Mouse (Mus musculus): ENCODE measurements around the gene Col27a1. TPM values are rescaled to one million over a fixed set of nuclear protein-coding genes. Genes with fewer than 3 reads are reported as not detected.

Col27a1 gene
- total RNA-seq, 2 experiments from 2014 or later: 0.46 to 0.47 TPM

- DNase-seq (ENCODE audit: low spot score): no peak
Observed at GRCm38 (mm10) chr4:63225373-63225772, 11.6 kb downstream of the Col27a1 start.

- no peak for DNase-seq (ENCODE audit: low spot score)
Observed at GRCm38 (mm10) chr4:63226164-63226882, 12.5 kb downstream of the Col27a1 start.

- no peak for DNase-seq (ENCODE audit: low spot score)
Observed at GRCm38 (mm10) chr4:63226883-63227235, 13.1 kb downstream of the Col27a1 start.

- DNase-seq (ENCODE audit: low spot score): no peak
Observed at GRCm38 (mm10) chr4:63228943-63229342, 15.1 kb downstream of the Col27a1 start.

DNA sequence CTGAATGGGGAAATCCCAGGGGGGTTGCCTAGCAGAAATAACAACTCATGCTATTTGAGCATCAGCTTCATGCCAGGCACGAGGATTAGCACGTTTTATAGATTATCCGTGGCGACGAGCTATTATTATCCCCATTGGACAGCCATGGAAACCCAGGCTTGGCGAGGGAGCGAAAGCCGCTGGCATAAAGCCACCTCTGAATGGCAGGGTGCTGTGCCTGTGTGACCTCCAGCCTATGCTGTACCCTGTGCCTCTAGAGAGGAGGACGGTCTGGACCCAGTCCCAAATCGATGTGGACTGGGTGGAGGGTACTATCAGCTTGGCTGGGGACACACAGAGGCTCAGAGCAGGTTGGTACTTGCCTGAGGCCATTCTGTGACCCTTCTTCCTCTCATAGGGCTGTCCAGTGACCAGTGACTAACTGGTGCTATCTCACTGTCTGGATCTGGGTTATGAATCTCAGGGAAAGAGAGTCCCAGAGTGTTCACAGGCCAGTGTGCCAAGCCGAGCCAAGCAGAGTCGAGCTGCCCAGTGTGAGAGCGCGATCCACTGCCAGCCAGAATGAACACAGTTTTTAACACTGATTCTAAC is 16.3 kb downstream of the Col27a1 start:
- no peak for DNase-seq (ENCODE audit: low spot score)

- DNase-seq (ENCODE audit: low spot score): peak; percentile 25
Observed at GRCm38 (mm10) chr4:63231121-63231520, 17.3 kb downstream of the Col27a1 start.

DNA sequence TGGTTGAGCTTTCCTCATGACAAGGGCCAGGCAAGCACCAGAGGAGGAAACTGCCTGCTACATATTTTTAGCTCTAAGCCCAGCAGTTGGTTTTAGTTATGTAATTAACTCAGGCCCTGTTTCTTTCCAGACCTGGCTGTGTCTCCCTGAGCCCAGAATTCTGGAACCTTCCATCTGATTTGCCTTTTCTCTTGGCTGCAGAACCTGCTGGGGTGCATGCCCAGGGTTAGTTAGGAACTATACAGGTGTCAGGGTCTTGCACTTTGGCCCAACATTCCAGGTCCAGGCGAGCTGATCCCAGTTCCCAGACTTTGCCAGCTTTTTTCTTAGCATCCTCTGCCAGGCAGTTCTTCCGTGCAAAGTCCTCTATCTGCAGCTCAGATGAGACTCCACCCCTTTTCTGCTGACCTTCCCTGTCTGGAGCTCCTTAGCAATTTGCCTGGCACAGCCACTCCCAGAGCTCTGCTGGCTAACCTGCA is 18.8 kb downstream of the Col27a1 start:
- no peak for DNase-seq (ENCODE audit: low spot score)

DNA sequence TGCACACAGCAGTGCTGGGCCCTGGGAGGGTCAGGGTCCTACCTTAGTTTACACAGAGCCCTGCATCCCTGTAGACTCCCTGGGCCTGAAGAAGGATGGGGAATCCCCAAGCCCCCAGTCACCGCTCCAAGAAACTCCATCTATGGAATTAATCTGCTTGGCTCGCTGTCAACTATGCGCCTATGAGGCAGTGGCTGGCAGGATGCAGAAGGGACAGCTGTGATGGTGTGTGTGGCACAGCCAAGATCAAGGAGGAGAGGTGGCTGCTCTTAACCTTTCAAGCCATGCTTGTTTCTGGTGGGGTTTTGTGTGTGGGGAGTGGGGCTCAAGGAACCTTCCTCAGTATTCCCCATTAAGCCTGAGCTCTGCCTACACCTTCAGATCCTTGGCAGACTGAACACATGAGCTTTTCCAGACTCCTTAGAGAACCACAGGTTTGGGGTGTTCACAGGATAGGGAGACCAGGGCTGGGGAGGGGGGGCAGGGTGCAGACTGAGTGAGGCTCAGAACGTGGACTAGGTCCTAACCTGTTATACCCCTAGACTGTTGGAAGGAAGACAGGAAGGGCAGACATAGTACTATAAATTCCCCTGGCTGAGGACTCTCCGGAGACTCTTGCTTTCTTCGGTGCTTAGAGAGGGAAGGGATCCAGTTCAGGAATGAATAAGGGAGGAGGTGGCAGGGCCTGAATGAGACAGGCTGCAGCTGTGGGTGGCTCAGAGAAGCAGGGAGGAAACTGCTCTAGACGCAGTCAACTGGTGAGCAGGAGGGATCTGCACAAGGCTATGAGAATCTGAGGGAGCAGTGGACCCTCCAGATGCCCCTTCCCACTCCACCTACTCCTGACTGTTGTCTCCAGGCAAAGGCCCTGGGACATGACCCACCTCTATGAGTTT is 20.0 kb downstream of the Col27a1 start:
- DNase-seq (ENCODE audit: low spot score): peak; percentile 43

DNA sequence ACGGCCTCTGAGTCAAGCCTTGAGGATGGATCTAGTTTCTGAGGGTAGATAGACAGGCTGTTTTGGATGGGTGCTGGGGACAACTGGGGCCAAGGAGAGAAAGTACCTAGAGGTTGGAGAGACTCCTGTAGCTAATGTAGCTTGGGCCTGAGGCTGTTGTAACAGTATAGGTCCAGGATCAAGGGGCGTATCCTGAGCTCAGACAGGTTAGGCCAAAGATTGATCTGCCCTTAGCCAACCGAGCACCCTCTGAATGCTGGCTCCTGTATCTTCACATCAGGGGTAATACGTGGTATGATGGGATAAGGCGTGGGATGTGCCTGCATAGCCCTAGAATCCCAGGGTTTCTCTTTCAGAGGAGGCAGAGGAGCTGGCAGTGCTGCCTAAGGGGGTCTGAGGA is 21.0 kb downstream of the Col27a1 start:
- DNase-seq (ENCODE audit: low spot score): no peak

DNA sequence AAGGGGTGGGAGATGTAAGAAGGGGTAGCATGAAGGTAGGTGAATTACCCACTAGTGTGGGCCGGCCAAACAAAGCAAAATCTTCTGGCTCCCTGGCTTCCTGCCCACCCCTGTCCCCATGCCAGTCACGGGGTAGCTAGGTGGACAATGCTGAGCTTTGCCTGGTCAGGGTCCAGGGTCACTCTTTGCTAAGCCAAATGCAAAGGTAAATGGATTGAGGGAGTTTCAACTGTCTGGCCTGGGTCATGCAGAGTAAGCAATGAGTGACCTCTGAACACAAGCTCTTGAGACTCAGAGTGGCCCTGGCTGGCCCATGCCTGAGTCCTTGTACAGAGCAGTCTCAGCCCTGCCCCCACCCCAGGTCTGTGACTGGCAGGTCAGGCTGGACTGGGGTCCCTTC is 22.4 kb downstream of the Col27a1 start:
- DNase-seq (ENCODE audit: low spot score): no peak

DNA sequence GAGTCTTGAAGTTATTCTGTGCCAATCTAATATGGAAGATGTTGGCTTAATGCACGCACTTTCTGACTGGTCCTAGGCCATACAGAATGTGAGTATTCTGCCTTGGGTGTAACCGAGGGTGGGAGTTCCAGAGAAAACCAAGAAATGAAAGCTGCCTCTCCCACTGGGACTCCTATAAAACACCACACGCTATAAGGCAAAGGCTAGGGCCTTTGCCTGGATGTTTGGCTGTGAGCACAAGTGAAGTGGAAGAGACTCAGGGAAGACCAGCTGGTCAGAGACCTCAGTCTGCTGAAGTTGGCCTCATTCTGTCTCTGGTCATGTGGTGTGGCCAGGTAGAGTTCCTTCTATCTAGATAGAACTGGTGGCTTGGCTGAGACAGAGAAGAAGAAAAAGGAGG is 23.4 kb downstream of the Col27a1 start:
- no peak for DNase-seq (ENCODE audit: low spot score)

- DNase-seq (ENCODE audit: low spot score): no peak
Observed at GRCm38 (mm10) chr4:63238141-63238540, 24.3 kb downstream of the Col27a1 start.

DNA sequence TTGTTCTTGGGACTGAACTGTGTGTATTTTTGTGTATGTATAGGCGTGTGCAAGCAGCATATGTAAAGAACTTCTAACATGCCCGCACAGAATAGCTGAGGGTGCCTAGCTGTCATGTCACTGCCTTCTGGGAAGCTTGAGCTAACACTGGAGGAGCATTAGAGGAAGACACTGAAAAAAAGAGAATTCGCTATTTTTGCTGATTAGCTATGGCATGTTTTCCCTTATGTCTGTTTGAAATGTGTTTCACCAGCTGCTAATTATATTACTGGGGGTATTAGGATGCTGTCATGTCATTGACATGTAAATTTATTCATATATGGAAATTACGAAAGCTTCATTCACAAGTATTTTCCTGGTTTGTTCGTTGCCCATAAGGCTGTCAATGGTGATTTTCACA is 24.9 kb downstream of the Col27a1 start:
- no peak for DNase-seq (ENCODE audit: low spot score)

DNA sequence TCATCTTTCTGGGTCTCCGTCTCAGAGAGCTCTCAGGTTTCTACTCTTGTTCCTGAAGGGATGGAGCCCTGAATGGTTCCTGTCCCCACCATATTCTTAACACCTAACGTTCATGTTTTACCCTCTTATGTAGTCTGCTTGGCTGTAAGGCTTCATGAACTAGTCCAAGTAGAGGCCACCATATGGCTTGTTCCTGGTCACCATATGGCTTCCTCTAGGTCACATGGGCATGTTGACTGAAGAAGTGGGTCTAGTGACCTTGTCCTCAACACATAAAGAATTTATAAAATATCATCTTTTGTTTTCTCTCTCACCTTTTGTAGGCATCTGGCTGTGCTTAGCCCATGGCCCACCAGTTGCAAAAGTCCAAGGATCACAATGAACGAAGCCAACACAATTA is 27.2 kb downstream of the Col27a1 start:
- DNase-seq (ENCODE audit: low spot score): no peak

- DNase-seq (ENCODE audit: low spot score): no peak
Observed at GRCm38 (mm10) chr4:63247991-63248390, 34.2 kb downstream of the Col27a1 start.

- DNase-seq (ENCODE audit: low spot score): no peak
Observed at GRCm38 (mm10) chr4:63248951-63249350, 35.1 kb downstream of the Col27a1 start.

- DNase-seq (ENCODE audit: low spot score): no peak
Observed at GRCm38 (mm10) chr4:63251760-63252159, 38.0 kb downstream of the Col27a1 start.

GRCm38 (mm10) chr4:63253716-63254115 is 39.9 kb downstream of the Col27a1 start:
- DNase-seq (ENCODE audit: low spot score): peak; percentile 52

DNA sequence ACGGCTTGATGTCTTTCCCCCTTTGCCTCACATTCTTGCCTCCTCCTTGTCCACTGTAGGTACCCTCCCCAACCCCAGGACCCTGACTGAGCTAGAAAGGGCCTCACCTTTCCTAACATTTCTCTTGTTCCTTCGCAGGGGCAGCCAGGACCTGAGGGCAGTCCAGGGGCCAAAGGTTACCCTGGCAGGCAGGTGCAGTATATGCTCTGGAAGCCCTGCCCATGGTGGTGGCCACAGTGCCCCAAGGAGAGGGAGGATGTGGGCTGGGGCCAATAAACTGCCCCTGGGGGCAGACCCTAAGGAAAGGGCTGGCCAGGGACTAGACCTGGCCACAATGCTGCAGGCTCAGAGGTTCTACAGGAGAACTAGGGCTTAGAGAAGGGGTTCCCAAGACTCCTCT is 40.3 kb downstream of the Col27a1 start:
- no peak for DNase-seq (ENCODE audit: low spot score)

GRCm38 (mm10) chr4:63256371-63256770 is 42.6 kb downstream of the Col27a1 start:
- no peak for DNase-seq (ENCODE audit: low spot score)

DNA sequence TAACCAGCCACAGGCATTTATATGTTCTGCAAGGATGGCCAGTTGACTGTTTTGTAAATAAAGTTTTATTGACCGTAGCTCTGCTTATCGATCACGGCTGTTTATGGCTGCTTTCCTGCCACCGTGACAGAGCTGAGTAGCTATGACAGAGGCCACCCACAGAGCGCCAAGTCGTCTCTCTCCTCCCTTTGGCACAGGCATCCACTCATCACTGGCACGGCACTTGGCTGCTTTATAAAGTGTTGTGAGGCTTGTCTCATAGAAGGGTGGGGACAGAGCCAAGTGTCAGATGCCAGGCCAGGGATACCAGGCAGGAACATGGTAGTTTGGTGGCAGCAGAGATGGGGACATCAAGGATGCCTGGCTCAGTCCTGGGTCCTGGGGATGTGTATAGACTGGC is 43.5 kb downstream of the Col27a1 start:
- no peak for DNase-seq (ENCODE audit: low spot score)

GRCm38 (mm10) chr4:63258096-63258495 is 44.3 kb downstream of the Col27a1 start:
- DNase-seq (ENCODE audit: low spot score): no peak

All from gastrocnemius, adult 18-20 months (tissue).